ENCODE assay signal across 31 mouse cellular contexts in the genomic region with DNA sequence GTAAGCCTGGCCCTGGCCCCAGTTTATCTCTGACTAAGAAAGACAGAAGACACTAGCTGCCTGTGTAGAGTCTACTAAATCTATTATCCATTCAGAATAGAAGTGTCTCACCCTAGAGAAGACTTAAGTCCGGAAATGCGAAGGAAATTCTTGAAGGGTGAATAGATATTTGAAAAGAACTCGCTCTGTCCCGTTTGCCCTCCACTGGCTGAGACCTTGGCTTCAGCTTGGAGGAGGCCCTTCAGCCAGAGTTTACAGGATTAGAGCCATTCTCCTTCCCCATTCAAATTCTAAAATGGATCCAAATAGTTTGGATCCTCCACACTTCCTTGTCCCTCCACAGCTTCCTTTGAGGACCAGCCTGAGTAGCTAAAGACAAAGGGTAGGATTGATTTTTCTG. TPM values are rescaled to one million over a fixed set of nuclear protein-coding genes. Genes with fewer than 3 reads are reported as not detected.
DNase-seq lines count a peak whose midpoint lies in the region; ATAC-seq and TF ChIP-seq lines count a peak whose summit lies in the region.
"Had no signal": no experiment of that assay in that cellular context is flagged by ENCODE, and none has a peak within 500 bp of the region (broad histone marks: within the 10 kb centered on the region; RNA-seq: fewer than 3 reads in every experiment).

No protein-coding gene starts in this region.

- TF ChIP-seq POLR2A in liver, adult 2 months (IDR thresholded peaks at IDR 0.05; ENCODE audit: extremely low read depth, insufficient read depth, low read length), result no peak

- 46% methylated on average over 4 of the region's 4 CpGs for WGBS in liver, adult 2 months
- 76% methylated on average over 4 of the region's 4 CpGs for WGBS in liver, embryonic 12.5 days (ENCODE audit: insufficient replicate concordance)
- WGBS in liver, embryonic 15.5 days (ENCODE audit: insufficient replicate concordance), result 65% methylated on average over 4 of the region's 4 CpGs
- 69% methylated on average over 4 of the region's 4 CpGs for WGBS in liver, postnatal 0 days (ENCODE audit: insufficient replicate concordance)

- peaks cover 53% of the 10 kb centered on the region for H3K36me3 ChIP-seq in liver, adult 2 months (ENCODE audit: control insufficient read depth, insufficient read depth, low read length)
- H3K36me3 ChIP-seq in liver, embryonic 12.5 days, result 0 out of 2 replicates have a peak, but pooled peaks cover 5% of the 10 kb centered on the region
- 0 out of 2 replicates have a peak, but pooled peaks cover 5% of the 10 kb centered on the region for H3K36me3 ChIP-seq in liver, embryonic 15.5 days (replicated peaks)
- no peaks in the 10 kb centered on the region for H3K36me3 ChIP-seq in liver, postnatal 0 days (replicated peaks; ENCODE audit: insufficient read depth, low read length)
- H3K36me3 ChIP-seq: embryonic facial prominence, embryonic 13.5 days; embryonic facial prominence, embryonic 15.5 days; forebrain, embryonic 10.5 days; forebrain, embryonic 12.5 days; G1E had no signal

- no peak for DNase-seq in liver, adult 2 months (ENCODE audit: extremely low read depth, low read depth, low spot score)
- DNase-seq in liver, result no peak
- peak; percentile 78 for DNase-seq in R1 (ENCODE audit: low read depth, low spot score)
- no peak for DNase-seq in liver, postnatal 0 days
- DNase-seq in adrenal gland, adult 18-20 months (ENCODE audit: low spot score in 2 of 2), result no peak
- no peak for DNase-seq in frontal cortex, postnatal 10 days (ENCODE audit: low spot score in 2 of 2)
- DNase-seq: adrenal gland, adult 2 months; adrenal gland, postnatal 10 days; adrenal gland, postnatal 25 days; cerebellum, adult 11 months; cerebellum, adult 18-20 months; cerebellum, adult 8-10 months; cerebellum, adult 9-11 months; cerebellum, postnatal 14 days; cerebellum, postnatal 36 days; embryo, embryonic 11 days had no signal

- H3K9ac ChIP-seq in liver, adult 2 months (ENCODE audit: low read depth, low read length), result peak overlapping the region; percentile 53
- no peak overlapping the region for H3K9ac ChIP-seq in liver, embryonic 12.5 days
- H3K9ac ChIP-seq in liver, embryonic 15.5 days, result no peak overlapping the region
- no peak overlapping the region for H3K9ac ChIP-seq in liver, postnatal 0 days (replicated peaks)
- H3K9ac ChIP-seq: embryonic facial prominence, embryonic 13.5 days; embryonic facial prominence, embryonic 15.5 days; forebrain, embryonic 12.5 days had no signal

- H3K4me2 ChIP-seq in liver, embryonic 12.5 days, result no peak overlapping the region
- peak overlapping the region; percentile 2; the same call in 1 of the 2 replicates for H3K4me2 ChIP-seq in liver, embryonic 15.5 days
- H3K4me2 ChIP-seq in liver, postnatal 0 days (ENCODE audit: low read depth, low read length), result peak overlapping the region; percentile 45; the same call in 1 of the 2 replicates
- H3K4me2 ChIP-seq: embryonic facial prominence, embryonic 13.5 days; embryonic facial prominence, embryonic 15.5 days; forebrain, embryonic 12.5 days had no signal

- ATAC-seq in liver, embryonic 12.5 days, result no peak
- no peak for ATAC-seq in liver, embryonic 15.5 days (ENCODE audit: insufficient read depth)
- ATAC-seq in liver, postnatal 0 days, result no peak
- ATAC-seq: activated CD4-positive, CD25-positive, alpha-beta regulatory T cell, adult 4 months; forebrain, embryonic 14.5 days; forebrain, embryonic 16.5 days; Patski had no signal

- H3K9me3 ChIP-seq in liver, embryonic 12.5 days (replicated peaks), result no peaks in the 10 kb centered on the region
- H3K9me3 ChIP-seq in liver, embryonic 15.5 days (replicated peaks), result no peaks in the 10 kb centered on the region
- H3K9me3 ChIP-seq in liver, postnatal 0 days (ENCODE audit: low read length), result no peaks in the 10 kb centered on the region
- H3K9me3 ChIP-seq: embryonic facial prominence, embryonic 13.5 days; embryonic facial prominence, embryonic 15.5 days; forebrain, embryonic 10.5 days; forebrain, embryonic 12.5 days; G1E had no signal

- no peaks in the 10 kb centered on the region for H3K27me3 ChIP-seq in liver, adult 2 months (ENCODE audit: control insufficient read depth, insufficient read depth, low read length)
- no peaks in the 10 kb centered on the region for H3K27me3 ChIP-seq in liver, embryonic 12.5 days (replicated peaks)
- no peaks in the 10 kb centered on the region for H3K27me3 ChIP-seq in liver, embryonic 15.5 days
- H3K27me3 ChIP-seq in liver, postnatal 0 days (ENCODE audit: insufficient read depth, low read length), result no peaks in the 10 kb centered on the region
- H3K27me3 ChIP-seq: embryonic facial prominence, embryonic 13.5 days; embryonic facial prominence, embryonic 15.5 days; forebrain, embryonic 12.5 days had no signal

- no peak for TF ChIP-seq EP300 in liver, postnatal 0 days (IDR thresholded peaks at IDR 0.05; ENCODE audit: low read depth)

- H3K4me1 ChIP-seq in liver, adult 2 months (ENCODE audit: control insufficient read depth, insufficient read depth, low read length), result peaks cover 11% of the 10 kb centered on the region
- no peaks in the 10 kb centered on the region for H3K4me1 ChIP-seq in liver, embryonic 12.5 days
- H3K4me1 ChIP-seq in liver, embryonic 15.5 days (replicated peaks), result no peaks in the 10 kb centered on the region
- no peaks in the 10 kb centered on the region for H3K4me1 ChIP-seq in liver, postnatal 0 days (ENCODE audit: insufficient read depth)
- H3K4me1 ChIP-seq: embryonic facial prominence, embryonic 15.5 days; forebrain, embryonic 12.5 days had no signal

- H3K79me2 ChIP-seq in liver, adult 2 months (ENCODE audit: control insufficient read depth, insufficient read depth, low read length), result no peaks in the 10 kb centered on the region; the same call in 1 of the 2 replicates

- H3K4me3 ChIP-seq in liver, adult 2 months (ENCODE audit: insufficient read depth, low read depth, low read length), result no peak overlapping the region
- H3K4me3 ChIP-seq in liver, embryonic 12.5 days, result no peak overlapping the region
- no peak overlapping the region for H3K4me3 ChIP-seq in liver, embryonic 15.5 days (replicated peaks)
- H3K4me3 ChIP-seq in liver, postnatal 0 days (ENCODE audit: low read depth, low read length), result no peak overlapping the region
- H3K4me3 ChIP-seq: embryonic facial prominence, embryonic 13.5 days; embryonic facial prominence, embryonic 15.5 days; erythroblast, embryonic 14.5 days; forebrain, embryonic 10.5 days; forebrain, embryonic 12.5 days had no signal

- peak overlapping the region; percentile 10; the same call in 1 of the 2 replicates for H3K27ac ChIP-seq in liver, adult 2 months (replicated peaks; ENCODE audit: insufficient read depth, low read depth, low read length)
- H3K27ac ChIP-seq in liver, embryonic 12.5 days, result no peak overlapping the region
- H3K27ac ChIP-seq in liver, embryonic 15.5 days (replicated peaks), result no peak overlapping the region
- 0 out of 2 replicates have a peak overlapping the region, but pooled peaks have one; percentile 16 for H3K27ac ChIP-seq in liver, postnatal 0 days (ENCODE audit: low read depth)
- H3K27ac ChIP-seq: embryonic facial prominence, embryonic 13.5 days; embryonic facial prominence, embryonic 15.5 days; forebrain, embryonic 10.5 days; forebrain, embryonic 12.5 days had no signal

- TF ChIP-seq CTCF in liver, adult 2 months (IDR thresholded peaks at IDR 0.05; ENCODE audit: low read depth, low read length), result no peak
- TF ChIP-seq CTCF in liver, postnatal 0 days (IDR thresholded peaks at IDR 0.05; ENCODE audit: low read depth), result no peak

RNA-seq across cellular contexts. Expression of a gene that starts 4.5 kb away (rescaled TPM):
- 3,320 and 3,369 TPM in 2 replicates for total RNA-seq in liver, adult 2 months (2014; rRNA removed)
- polyA plus RNA-seq in liver, adult 2 months (2012; rRNA removed), result 877 and 984 TPM in 2 replicates
- 190 and 194 TPM in 2 replicates for polyA plus RNA-seq in liver, embryonic 12.5 days (2016; fragmentation: Nextera tagmentation; extraction: Ambion mirVana)
- 921 and 1,132 TPM in 2 replicates for polyA plus RNA-seq in liver, embryonic 15.5 days (2015; fragmentation: Nextera tagmentation; extraction: Ambion mirVana)
- polyA plus RNA-seq in liver, postnatal 0 days (2015; fragmentation: Nextera tagmentation; extraction: Ambion mirVana), result 4,366 and 4,944 TPM in 2 replicates
- 1 to 10 TPM in 1 of 2 experiments, not detected in 1; 1.4 TPM for total RNA-seq in adrenal gland, adult 18-20 months (2021)
- total RNA-seq: common myeloid progenitor, adult 5-6 weeks had no signal
- polyA plus RNA-seq: activated CD4-positive, CD25-positive, alpha-beta regulatory T cell, adult 4 months; C2C12; embryonic facial prominence, embryonic 11.5 days; embryonic facial prominence, embryonic 13.5 days; forebrain, embryonic 10.5 days; forebrain, embryonic 12.5 days; forebrain, embryonic 14.5 days; G1E; Patski had no signal

RNA-seq across cellular contexts. Expression of a gene that starts 19.3 kb away (rescaled TPM):
- 2,420 and 2,798 TPM in 2 replicates for total RNA-seq in liver, adult 2 months (2014; rRNA removed)
- polyA plus RNA-seq in liver, adult 2 months (2012; rRNA removed), result 918 and 923 TPM in 2 replicates
- polyA plus RNA-seq in liver, embryonic 12.5 days (2016; fragmentation: Nextera tagmentation; extraction: Ambion mirVana), result 139 and 143 TPM in 2 replicates
- 533 and 675 TPM in 2 replicates for polyA plus RNA-seq in liver, embryonic 15.5 days (2015; fragmentation: Nextera tagmentation; extraction: Ambion mirVana)
- polyA plus RNA-seq in liver, postnatal 0 days (2015; fragmentation: Nextera tagmentation; extraction: Ambion mirVana), result 2,723 and 3,190 TPM in 2 replicates
- total RNA-seq in adrenal gland, adult 18-20 months (2021), result under 1 TPM in 1 of 2 experiments, not detected in 1; 0.27 TPM
- total RNA-seq: adrenal gland, postnatal 25 days; common myeloid progenitor, adult 5-6 weeks had no signal
- polyA plus RNA-seq: activated CD4-positive, CD25-positive, alpha-beta regulatory T cell, adult 4 months; C2C12; embryonic facial prominence, embryonic 13.5 days; forebrain, embryonic 10.5 days; forebrain, embryonic 12.5 days; forebrain, embryonic 14.5 days; G1E; Patski had no signal

RNA-seq across cellular contexts. Expression of a gene that starts 22.8 kb away (rescaled TPM):
- total RNA-seq in liver, adult 2 months (2014; rRNA removed), result 3,843 and 4,358 TPM in 2 replicates
- polyA plus RNA-seq in liver, adult 2 months (2012; rRNA removed), result 2,564 and 2,816 TPM in 2 replicates
- 170 and 179 TPM in 2 replicates for polyA plus RNA-seq in liver, embryonic 12.5 days (2016; fragmentation: Nextera tagmentation; extraction: Ambion mirVana)
- 827 and 988 TPM in 2 replicates for polyA plus RNA-seq in liver, embryonic 15.5 days (2015; fragmentation: Nextera tagmentation; extraction: Ambion mirVana)
- polyA plus RNA-seq in liver, postnatal 0 days (2015; fragmentation: Nextera tagmentation; extraction: Ambion mirVana), result 4,762 and 5,621 TPM in 2 replicates
- total RNA-seq in adrenal gland, adult 18-20 months (2021), result under 1 TPM in 1 of 2 experiments, not detected in 1; 0.86 TPM
- total RNA-seq: common myeloid progenitor, adult 5-6 weeks had no signal
- polyA plus RNA-seq: activated CD4-positive, CD25-positive, alpha-beta regulatory T cell, adult 4 months; C2C12; embryonic facial prominence, embryonic 13.5 days; embryonic facial prominence, embryonic 15.5 days; erythroblast, embryonic 14.5 days; forebrain, embryonic 10.5 days; forebrain, embryonic 12.5 days; forebrain, embryonic 14.5 days; G1E; Patski had no signal

RNA-seq across cellular contexts. Expression of a gene that starts 25.0 kb away (rescaled TPM):
- 34.1 and 35.1 TPM in 2 replicates for total RNA-seq in liver, adult 2 months (2014; rRNA removed)
- polyA plus RNA-seq in liver, adult 2 months (2012; rRNA removed), result 20.7 and 21.8 TPM in 2 replicates
- polyA plus RNA-seq in liver, embryonic 12.5 days (2016; fragmentation: Nextera tagmentation; extraction: Ambion mirVana), result 66.2 and 69.4 TPM in 2 replicates
- polyA plus RNA-seq in liver, embryonic 15.5 days (2015; fragmentation: Nextera tagmentation; extraction: Ambion mirVana), result 41.9 and 46.0 TPM in 2 replicates
- polyA plus RNA-seq in liver, postnatal 0 days (2015; fragmentation: Nextera tagmentation; extraction: Ambion mirVana), result 29.6 and 29.9 TPM in 2 replicates
- total RNA-seq in adrenal gland, adult 18-20 months (2021), result 10 to 100 TPM; 45.3 to 47.8 TPM

Comparison
In these comparisons a context has a peak if more than half of its experiments do, and no peak if none do; other contexts are left out.
1. H3K27ac ChIP-seq: peak in liver, adult 2 months (single experiment) and liver, postnatal 0 days (single experiment); none in liver, embryonic 12.5 days (single experiment) and liver, embryonic 15.5 days (single experiment).